Mouse (Mus musculus): ENCODE data around the gene Lrriq3. TPM values are rescaled to one million over a fixed set of nuclear protein-coding genes. Genes with fewer than 3 reads are reported as not detected.

Lrriq3 gene
- total RNA-seq, 2 experiments from 2014 or later: 0.38 to 0.46 TPM

Other genes starting within 250 kb of the Lrriq3 start
- gene Tnni3k, start 38.0 kb upstream of the Lrriq3 start, total RNA-seq (2021): under 1 TPM; 0.31 to 0.32 TPM
- 10 to 100 TPM; 19.1 to 21.1 TPM for gene Fpgt, start within 50 bp of the Lrriq3 start, total RNA-seq (2021)